Mouse (Mus musculus) liver, adult 2 months (tissue): ENCODE data around the gene Runx2.

ENCODE experiments used
- CTCF ChIP-seq: fragments of 200-500 bp; IDR thresholded peaks from 2 replicates; pipeline ENCODE4 v1.5.1; 2011; ENCODE audit warnings: low read depth, low read length, control low read depth
- POLR2A ChIP-seq: fragments of 200-500 bp; IDR thresholded peaks from 2 replicates; pipeline ENCODE4 v1.6.1; 2011; ENCODE audit warnings: low read length, control low read depth; ENCODE audit not compliant: insufficient read depth; ENCODE audit errors: extremely low read depth

DNA sequence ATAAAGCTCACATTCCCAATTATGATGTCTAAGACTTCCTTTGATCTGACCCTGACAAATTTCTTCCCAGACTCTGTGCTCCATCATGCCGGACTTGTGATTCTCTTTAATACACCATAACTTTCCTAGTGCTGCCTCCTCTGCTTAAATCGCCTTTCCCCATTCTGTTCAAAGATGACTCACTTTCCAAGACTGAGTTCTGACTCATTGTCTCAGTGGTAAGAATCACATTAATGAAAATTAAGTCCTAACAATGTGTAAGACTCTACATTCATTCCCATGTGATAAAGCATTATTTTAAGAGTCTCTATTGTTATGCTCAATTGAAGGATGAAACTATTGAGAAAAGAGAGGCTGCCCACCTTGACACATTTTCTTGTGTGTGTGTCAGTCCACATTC lies 43.7 kb downstream of the Runx2 start:
- TF ChIP-seq CTCF (no peak), POLR2A (no peak)
